Mouse (Mus musculus) ovary, postnatal 10 days (tissue): Measurements from ENCODE around the gene Stmn3.
A peak's percentile ranks its signal among the peaks of the same experiment; 100 is the strongest.

ENCODE experiments used
- DNase-seq: peaks from one replicate; pipeline ENCODE4 v3.0.0; 2022; ENCODE audit warnings: low spot score

Gene Stmn3

GRCm38 (mm10) chr2:181314080-181314810, at the start of gene Stmn3:
Gene Stmn3 (minus strand): TSS chr2:181314500.
- DNase-seq: peak; percentile 29

- DNase-seq: no peak
Observed at GRCm38 (mm10) chr2:181363946-181364345, 49.6 kb upstream of the Stmn3 start.

DNA sequence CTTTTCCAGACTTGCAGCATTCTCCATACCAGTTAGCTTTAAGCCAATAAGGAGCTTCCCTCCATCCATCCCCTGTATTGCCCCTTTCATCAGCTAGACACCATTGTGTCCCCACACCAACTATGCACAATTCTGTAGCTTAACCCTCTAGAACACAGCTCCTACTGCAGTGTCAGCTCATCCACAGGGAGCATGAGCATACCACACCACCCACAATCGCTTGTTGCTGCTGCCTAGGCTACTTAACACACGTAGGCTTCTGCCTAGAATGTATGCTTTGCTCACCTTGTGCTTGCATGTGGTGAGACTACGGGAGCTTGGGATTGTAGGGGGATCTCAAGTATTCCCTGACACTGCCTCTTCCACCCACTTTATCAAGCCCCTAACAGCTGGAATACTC, 42.5 kb upstream of the Stmn3 start:
- no peak for DNase-seq

- DNase-seq: no peak
Observed at GRCm38 (mm10) chr2:181342766-181343165, 28.5 kb upstream of the Stmn3 start.

GRCm38 (mm10) chr2:181340426-181340825, 26.1 kb upstream of the Stmn3 start:
- no peak for DNase-seq

- DNase-seq: peak; percentile 20
Observed at GRCm38 (mm10) chr2:181334023-181334422, 19.7 kb upstream of the Stmn3 start.

- no peak for DNase-seq
Observed at GRCm38 (mm10) chr2:181332542-181332941, 18.2 kb upstream of the Stmn3 start.

DNA sequence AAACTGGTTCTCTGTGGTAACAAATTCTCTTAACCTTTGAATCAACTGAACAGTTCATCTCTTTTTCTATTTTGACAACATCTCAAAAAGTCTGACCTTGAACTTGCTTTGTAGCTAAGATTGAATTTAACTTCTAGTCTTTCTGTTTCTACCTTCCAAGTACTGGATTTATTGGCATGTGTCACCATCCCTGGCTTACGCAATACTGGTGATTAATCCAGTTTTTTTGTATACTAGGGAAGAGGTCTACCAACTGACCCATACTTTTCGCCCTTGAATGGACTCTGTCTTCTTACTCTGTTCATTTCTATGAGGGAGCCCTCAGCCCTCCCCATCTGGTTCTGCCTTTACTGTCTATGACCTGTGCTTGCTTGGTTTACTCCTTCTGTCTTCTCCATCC, 11.8 kb upstream of the Stmn3 start:
- DNase-seq: no peak

GRCm38 (mm10) chr2:181322136-181322535, 7.8 kb upstream of the Stmn3 start:
- no peak for DNase-seq

DNA sequence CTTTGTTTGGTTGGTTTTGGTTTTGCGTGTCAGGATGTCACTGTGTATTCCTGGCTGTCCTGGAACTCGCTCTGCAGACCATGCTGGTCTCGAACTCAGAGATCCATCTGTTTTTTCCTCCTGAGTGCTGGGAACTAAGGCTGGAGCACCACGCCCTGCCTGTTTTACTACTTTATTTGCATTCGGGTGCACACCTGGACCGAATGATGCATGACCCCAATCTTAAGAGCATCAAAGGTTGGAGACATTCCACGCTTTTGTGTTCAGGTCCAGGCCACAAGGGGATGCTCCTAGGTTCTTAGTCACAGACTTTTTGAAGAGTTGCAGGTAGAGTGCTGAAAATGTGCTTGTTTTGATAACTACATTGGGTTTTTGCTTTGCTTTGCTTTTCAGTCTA, 5.8 kb upstream of the Stmn3 start:
- DNase-seq: no peak

- peak; percentile 63 for DNase-seq
Observed at GRCm38 (mm10) chr2:181319248-181320102, 5.2 kb upstream of the Stmn3 start, which contains the start of gene Rtel1. Gene Rtel1 (plus strand): TSS chr2:181319739.

DNA sequence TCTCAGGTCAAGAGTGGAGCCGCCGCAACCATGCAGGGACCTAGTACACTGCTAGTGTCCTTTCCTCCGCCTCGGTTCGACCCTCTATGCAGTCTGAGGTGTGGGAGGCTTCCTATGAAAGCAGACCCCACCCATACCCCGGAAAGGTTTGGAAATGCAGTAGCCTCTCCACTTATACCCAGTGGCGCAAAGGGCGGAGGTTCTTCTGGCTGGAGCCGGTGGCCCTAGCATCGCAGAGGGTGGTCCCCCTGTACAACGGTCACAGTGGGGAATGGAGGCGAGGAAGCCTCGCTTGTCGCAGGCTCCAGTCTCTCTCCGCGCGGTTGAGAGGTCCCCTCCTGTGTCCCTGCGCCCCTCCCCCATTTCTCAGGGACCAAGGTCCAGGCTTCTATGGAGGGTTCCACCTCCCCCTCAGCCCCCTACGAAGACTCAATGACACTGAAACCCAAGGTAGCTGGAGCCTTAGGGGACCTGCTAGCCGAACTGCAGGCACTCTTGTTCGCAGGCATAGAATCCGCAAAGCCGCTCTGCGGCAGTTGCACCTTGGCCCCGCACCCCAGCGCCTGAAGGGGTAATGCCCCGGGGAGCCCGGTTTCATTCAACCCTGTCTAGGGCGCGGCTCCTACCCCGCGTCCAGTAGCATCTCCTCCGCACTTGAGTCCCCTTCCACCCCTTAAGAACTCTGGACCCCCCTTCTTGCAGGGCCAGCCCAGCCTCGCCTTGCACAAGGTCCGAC, 788 bp downstream of the Stmn3 start:
- DNase-seq: no peak

- DNase-seq: no peak
Observed at GRCm38 (mm10) chr2:181313006-181313343, 1.3 kb downstream of the Stmn3 start.

- DNase-seq: no peak
Observed at GRCm38 (mm10) chr2:181312435-181312834, 1.9 kb downstream of the Stmn3 start.

DNA sequence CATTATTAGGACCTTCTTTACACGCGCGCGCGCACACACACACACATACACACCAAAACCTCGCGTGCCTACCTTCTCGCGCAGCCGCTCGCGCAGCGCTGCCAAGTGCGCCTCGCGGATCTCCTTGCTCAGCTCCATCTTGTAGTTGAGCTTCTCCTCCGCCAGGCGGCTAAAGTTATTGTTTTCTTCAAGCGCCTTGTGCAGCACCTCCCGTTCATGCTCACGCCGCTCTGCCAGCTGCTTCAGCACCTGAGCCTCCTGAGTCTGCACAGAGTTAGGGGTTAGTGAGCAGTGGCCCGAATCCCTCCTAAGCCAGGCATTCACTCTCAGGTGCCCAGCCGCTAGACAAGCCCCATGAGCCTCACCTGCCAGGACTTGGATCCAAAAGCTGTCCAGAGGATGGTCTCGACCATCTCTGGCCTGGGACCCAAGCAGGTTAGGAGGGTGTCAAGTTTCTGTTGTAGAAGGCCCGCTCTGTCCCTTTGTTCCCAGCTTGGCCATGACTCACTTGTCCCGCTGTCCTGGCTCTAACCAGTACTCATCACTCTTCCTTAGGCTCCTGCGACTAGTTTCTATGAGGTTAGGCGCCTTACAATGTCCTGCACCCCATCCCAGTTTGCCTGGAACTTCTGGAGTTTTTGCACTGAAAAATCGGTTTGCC, 7.0 kb downstream of the Stmn3 start:
- DNase-seq: no peak

- DNase-seq: no peak
Observed at GRCm38 (mm10) chr2:181304944-181305343, 9.4 kb downstream of the Stmn3 start.

- DNase-seq: no peak
Observed at GRCm38 (mm10) chr2:181302041-181302440, 12.3 kb downstream of the Stmn3 start.

- no peak for DNase-seq
Observed at GRCm38 (mm10) chr2:181290937-181291336, 23.4 kb downstream of the Stmn3 start.

- DNase-seq: no peak
Observed at GRCm38 (mm10) chr2:181288691-181289090, 25.6 kb downstream of the Stmn3 start.

GRCm38 (mm10) chr2:181287958-181288350, 26.3 kb downstream of the Stmn3 start, which contains the start of gene Gmeb2:
Gene Gmeb2 (minus strand): TSS chr2:181288035.
- peak; percentile 57 for DNase-seq

GRCm38 (mm10) chr2:181287338-181287957, 26.9 kb downstream of the Stmn3 start:
- peak; percentile 72 for DNase-seq
